Mouse (Mus musculus) adrenal gland, postnatal 36 days (tissue): ENCODE results near the gene Chrna4. TPM values are rescaled to one million over a fixed set of nuclear protein-coding genes. Genes with fewer than 3 reads are reported as not detected.

Experiments used
- DNase-seq, 2 experiments: peaks; one replicate each; pipeline ENCODE4 v3.0.0; 2021; ENCODE audit warnings: mixed read lengths in 1 of 2
- total RNA-seq, 2 experiments: library from RNA; stranded (reverse); gene quantifications; 2 replicates each; pipeline ENCODE4 v1.2.3; 2021

Chrna4 gene
- total RNA-seq, 2 experiments from 2014 or later: 5.1 to 20.0 TPM

DNA sequence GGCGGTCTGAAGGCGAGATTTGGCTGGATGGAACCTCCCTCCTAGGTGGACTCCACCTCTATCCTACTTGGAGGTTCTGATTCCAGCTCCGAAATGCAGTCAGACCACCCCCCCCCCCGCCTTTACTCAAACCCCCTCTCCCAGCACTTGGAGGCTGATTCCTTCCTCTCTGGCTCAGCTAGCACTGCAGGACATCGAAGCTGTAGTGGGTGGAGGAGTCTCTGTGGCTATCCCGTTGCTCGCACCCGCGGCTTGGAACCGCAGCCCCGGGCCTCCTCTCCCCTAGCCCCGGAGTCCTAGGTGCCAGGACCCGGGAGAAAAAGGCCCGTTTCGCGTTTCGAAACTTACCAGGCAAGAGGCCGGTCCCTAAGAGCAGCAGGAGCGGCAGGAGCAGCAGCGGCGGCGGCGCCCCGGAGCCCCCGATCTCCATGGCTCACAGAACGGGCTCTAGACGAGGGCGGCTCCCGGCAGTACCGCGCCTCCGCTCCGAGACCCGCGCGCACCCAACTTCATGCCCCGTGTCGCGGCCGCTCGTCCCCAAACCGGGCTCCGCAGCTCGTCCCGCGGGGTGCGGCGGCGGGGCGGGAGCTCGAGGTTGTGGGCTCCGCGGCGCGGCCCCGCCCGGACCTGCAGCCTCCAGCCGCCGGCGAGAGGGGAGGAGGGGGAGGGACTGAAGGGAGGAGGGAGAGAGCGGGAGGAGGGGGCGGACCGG, 4.5 kb downstream of the Chrna4 start:
- DNase-seq: peak; percentile 61 to 62

DNA sequence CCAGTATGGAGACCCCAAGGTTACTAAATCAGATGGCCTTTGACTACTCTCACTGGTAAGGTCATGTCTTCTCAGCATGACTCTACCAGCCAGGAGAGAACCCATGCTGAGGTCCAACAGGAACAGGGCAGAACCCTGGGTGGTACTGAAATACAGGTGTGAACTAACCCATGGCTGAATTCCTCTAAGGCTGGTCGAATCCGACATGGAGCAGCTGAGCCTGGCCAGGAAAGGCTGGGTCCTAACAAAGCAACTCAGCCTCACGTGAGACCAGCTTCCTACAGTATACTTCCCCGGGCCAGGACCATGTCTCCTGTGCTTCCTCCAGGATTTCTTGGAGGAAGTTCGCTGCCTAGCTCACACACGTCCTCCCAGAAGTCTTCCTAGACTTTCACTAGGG, 6.8 kb downstream of the Chrna4 start:
- no peak for DNase-seq

DNA sequence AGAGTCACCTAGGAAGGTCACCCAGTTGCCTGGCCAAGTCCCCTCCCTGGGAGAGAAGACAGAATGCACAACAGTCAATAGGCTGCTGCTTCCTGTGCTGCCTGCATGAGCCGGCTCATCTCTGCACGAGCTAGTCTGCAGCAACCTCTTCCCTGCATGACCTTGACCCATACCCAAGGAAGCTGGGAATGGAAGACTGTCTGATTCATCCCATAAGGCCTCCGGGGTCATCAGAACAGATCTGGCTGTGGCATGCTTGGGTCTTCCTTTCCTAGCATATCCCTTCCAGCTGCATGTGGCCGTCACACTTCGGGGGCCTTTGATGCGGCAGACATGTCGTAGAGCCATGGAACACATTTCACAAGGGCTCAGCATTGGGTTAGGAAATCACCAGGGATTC, 8.2 kb downstream of the Chrna4 start:
- peak; percentile 39 to 49 for DNase-seq

DNA sequence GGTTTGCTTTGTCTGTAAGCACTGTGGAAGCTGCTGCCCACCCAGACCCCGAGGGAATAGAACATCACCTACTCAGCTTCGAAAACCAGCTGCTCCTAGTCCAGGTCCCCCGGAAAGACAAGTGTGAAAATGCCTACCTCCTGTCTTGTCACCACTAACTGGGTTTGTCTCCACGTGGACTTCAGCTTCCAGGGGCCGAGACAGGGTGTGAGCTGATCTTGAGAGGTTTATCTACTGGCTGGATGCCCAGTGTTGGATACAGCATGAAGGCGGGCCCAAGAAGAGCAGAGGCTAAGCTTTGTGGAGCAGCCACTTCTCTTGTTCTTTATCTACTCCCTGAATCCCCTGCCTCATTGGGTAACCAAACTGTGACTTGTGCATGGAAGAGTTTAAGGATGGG, 10.0 kb downstream of the Chrna4 start:
- DNase-seq: no peak

DNA sequence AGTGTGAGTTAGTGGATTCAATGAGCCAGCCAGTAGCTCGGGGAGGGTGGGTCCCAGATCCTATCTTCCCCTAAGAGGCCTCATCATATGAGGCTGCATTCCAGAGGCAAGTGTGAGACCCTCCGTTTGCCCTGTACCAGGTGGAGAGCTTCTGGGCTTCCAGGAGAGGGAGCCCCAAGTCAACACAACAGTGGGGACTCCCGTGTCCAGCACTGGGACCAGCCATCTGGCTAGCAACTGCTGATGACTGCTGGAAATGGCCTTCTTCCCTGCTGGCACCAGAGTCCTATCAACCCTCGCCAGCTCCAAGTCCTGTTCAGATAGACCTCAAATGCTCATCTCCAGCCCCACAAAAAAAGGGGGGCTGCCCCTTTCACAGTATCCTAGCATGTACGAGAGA, 10.9 kb downstream of the Chrna4 start:
- DNase-seq: peak; percentile 49 to 52

DNA sequence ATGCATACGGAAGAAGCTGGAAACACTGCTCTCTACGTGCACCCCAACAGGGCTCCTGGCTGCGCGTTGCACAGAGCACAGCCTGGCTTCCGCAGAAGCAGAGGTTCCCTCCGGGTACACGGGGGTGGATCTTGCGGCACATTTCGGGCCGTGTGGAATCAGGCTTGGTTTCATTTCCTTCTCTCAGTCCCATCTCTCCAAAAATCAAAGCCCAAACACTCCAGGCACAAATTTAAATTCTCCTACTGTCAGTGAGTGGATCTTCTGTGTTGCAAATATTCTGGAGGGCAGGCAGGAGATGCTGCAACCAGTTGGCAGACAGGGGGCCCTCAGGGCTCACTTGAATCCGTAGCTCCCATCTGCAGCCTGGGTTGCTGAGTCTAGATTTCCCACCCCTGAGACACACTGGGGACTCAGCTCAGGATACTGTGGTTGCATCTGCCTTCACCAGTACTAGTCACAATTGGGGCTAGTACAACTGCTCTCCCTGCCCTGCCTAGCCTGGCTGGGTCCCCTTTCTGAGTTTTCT, 11.9 kb downstream of the Chrna4 start:
- DNase-seq: no peak

DNA sequence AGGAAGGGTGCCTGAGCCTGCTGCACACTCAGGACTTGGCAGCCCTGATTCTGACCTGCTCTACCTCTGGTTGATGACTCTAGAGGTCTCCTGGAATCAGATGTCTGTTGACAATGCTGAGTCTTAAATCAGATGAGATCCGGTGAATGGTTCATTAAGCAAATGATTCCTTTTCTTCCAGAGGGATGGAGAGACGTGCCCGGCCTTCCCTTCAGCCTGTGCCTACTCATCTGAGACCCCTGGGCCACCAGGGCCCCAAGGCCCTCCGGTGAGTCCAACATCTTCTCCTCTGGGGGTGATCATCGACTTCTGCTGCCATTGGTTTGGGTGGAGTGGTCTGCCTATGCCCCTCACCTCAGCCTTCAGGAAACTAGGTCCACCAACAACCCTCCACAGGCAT, 35.0 kb downstream of the Chrna4 start:
- DNase-seq: no peak

DNA sequence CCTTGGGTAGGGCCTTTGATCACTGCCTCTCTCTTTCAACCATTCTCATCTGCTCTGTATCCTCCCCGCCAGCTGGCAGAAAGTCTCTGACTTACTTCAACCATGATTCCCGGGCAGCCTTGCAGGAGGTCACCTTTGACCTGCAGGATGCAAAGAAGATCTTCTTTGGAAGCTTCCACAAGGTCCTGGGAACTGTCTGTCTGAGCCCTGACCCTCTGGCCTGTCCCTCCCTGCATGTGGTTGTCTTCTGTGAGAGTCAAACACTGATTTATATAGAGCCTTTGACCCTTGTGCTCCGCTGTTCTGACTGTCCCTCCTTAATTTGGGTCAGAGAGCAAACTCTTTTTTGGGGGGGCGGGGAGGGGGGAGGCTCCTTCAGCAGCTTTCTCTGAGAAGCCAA, 36.3 kb downstream of the Chrna4 start:
- DNase-seq: no peak

DNA sequence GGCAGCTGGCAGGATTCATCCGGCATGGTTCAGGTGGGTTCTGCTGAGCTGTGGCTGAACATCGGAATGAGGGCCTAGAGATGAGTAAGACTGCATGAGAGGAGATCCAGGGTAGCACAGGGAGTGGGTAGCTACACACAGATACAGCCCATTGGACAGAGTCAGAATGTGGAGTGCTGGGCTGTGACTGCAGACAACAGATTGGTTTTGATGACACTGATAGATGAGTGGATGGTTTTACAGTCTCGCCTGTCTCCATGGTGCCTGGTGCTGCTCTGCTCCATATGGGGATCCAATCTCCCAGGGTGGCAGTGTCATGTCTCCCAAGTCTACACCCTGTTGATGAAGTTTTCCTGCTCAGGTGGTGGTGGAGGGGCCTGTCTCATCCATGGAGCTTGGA, 46.4 kb downstream of the Chrna4 start:
- DNase-seq: no peak

DNA sequence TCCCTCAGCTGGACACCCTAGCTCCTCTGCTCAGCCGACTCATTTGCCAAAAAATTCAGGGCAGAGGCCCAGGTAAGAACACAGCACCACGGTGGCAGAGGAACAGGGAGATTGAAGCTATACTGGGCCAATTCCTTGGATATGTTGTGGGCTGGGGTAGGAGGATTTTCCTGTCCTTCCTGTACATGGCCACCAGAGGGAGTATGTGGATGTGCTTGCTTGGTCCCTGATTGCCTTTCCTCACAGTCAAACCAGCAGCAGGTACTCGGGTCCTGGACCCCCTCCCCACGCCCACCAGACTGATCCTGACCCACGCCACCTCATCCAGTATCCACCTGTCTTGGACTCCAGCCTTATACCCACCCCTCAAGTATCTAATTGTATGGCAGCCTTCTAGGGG, 46.9 kb downstream of the Chrna4 start:
- peak; percentile 32 to 47 for DNase-seq

DNA sequence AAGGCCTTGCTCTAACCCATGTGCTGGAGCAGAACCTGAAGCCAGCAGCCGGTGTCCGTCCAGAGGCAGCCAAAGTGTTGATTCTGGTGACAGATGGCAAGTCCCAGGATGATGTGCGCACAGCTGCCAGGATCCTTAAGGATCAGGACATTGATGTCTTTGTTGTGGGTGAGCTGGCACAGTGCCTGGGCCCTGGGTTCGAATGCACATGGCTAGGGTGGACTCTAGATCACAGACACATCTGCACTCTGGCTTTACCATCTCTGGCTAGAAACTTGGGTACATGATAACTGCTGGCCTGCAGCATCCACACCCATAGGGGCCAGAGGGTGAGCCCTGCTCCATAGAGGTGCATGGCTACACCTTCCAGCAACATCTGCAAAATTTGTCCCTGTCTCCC, 47.9 kb downstream of the Chrna4 start:
- no peak for DNase-seq

DNA sequence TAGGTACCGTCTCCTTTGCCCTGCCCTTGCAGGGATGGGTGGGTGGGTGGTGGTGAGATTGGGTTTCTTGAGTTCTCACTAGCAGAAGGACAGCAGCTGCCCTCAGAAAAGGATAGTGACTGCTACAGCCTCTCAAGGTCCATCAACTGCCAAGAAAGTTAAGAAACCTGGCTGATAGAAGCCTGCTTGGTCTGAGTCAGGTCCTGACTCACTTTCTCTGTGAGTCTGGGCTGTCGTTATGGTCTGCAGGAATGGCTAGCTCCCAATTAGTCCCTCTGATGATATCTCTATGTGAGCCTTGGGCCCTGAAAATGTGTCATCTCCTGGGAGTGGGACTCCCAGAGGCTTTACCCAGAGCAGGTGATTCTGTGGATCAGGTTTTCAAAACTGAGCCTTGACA, 49.0 kb downstream of the Chrna4 start:
- peak in 1 of 2 experiments; percentile 15 for DNase-seq

DNA sequence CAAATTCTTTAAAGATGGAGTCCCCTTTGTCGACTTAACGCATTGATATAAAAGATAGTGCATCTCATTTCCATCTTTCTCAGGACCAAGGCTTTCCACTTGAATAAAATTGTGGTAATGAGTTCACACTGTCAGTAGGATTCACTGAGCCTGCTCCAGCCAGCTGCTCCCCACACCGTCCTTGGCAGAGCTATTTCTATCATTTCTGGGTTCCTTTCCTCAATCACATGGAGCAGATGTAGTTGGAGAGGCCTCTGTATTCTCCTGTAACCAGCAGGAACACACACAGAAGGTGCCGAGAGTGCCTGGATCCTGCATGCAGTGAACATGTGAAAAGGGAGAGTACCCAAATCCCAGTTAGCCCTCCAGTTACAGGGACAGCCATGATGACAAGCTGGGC, 53.0 kb downstream of the Chrna4 start:
- DNase-seq: no peak

DNA sequence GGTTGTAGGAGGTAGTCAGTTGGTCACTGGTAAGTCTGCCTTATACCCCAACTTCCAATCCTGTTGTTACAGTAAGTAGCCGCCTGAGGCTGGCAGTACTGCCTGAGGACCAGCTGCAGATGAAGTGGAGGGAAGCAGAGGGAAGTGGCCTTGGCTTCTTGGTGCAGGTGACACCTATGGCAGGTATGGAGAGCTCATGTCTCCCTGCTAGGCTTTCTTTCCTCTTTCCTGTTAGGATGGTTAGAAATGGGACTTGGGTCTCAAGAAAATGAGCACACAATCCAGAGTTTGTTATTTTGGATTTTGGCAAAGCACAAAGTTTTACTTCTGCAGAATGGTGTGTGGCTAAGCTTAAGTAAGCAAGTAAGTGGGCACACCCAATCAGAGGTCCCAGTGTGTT, 54.4 kb downstream of the Chrna4 start:
- no peak for DNase-seq

DNA sequence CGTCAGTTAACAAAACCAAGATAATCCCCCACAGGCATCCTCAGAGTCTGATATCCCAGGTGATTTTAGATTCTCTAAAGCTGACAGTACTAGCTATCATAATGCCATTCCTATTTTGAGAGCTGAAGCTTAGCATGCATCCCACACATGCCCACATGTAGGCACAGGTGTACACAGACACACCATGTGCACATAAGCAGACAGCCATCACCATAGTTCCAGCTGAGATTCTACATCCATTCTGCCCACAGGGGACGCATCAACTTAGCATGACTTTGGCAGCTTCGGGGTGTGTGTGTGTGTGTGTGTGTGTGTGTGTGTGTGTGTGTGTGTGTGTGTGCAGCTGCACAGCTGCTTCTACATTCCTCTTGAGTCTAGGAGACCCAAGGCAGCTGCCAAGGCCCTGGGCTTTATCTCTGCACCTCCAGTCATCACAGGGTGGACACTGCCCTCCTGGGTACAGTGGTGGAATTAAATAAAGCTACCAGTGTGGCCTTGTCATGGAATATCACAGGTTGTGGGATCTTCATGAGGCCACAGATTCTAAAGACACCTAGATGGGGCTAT, 54.9 kb downstream of the Chrna4 start:
- DNase-seq: no peak

DNA sequence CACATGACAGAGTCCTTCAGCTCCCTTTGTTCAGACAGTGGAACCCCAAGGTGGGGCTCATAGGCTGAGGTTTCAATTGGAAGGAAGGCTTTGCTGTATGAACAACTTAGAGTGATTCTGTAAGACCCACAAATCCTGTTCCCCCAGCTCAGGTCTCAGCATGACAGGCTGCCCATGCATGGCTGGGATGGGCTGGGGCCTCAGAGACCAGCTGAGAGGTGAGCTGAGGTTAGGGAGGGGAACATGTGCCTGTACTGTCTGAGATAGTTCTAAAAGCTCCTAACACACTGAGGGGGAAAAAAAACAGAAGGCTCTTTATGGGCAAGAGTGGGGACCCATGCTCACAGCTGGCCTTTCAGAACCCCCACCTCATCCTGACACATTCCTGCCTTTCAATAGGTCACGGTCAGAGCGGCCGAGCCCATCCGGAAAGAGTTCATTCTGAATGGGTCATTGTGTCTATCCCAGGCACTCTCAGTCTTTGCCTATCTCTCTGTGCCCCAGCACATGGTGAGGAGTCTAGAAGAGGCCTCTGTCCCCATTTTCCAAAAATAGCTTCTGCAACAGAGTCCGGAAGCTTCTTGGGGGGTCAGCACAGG, 55.8 kb downstream of the Chrna4 start:
- DNase-seq: no peak

DNA sequence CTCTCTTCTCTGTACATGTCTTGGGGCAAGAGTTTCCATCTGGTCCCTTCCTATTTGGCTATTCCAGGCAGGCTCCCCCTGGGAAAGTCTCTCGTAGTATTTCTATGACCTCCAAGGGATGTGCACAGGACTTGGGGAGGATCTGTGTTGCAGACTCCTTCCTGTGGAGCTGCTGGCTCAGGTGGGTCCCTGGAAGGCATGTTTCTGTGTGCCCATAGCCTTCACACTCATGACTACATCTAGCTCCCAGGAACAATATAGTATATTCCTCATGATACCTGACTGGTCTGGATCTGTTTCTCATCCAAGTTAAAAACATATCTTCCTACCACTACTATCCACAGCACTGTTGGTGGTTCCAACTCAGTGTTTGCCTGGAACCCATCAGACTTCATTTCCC, 56.3 kb downstream of the Chrna4 start:
- DNase-seq: no peak

DNA sequence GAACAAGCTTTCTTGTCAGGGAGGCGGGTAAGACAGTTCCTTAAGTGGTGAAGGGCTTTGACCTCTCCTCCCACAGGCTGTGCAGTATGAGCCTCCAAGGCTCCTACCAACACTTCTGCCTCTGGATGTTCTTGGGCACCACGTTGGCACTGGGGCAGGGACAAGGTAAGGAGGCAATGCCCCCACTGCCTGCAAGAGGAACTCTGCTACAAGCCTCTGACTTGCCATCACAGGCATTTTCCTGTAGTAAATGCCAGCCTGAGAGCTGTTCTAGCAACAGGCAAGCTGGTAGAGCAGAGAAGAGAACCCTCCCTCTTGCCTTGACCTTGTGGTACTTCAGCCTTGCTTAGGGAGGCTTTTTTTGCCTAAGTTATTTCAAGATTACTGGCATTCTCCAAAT, 56.9 kb downstream of the Chrna4 start, which contains the start of gene Col20a1:
Gene Col20a1, plus strand, starts transcription at position 87 of the 400 bp plus-strand sequence.
- DNase-seq: peak in 1 of 2 experiments; percentile 9

DNA sequence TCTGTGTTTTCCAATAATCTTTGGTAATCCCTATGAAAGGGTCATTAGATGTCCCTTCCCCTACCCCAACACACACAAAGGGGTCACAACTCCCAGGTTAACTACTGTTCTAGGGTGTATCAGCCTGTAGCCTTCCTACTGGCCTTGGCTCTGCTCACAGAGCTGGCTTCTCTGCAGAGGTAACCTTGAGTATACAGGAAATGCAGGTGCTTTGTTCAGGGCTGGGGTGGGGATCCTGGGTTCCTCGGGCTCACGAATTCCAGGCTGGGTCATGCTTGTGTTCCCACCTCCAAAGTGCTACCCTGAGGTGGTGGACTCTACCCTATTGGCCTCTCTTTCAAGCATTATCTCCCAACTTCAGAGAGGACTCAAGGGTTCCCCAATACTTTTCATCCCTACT, 57.7 kb downstream of the Chrna4 start:
- no peak for DNase-seq

DNA sequence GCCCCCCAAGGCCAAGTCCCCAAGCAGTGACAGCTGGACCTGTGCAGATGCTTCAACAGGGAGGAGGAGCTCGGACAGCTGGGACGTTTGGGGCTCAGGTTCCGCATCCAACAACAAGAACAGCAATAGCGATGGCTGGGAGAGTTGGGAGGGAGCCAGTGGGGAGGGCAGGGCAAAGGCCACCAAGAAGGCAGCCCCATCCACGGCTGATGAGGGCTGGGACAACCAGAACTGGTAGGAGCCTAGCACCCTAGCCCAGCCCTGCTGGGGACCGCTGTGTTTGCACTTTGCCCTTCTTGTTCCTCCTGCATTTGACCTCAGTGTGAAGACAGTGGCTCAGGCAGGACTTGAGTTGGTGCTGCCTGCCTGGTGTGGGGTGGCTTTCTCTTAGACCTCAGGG, 62.2 kb downstream of the Chrna4 start:
- DNase-seq: no peak
